Mouse (Mus musculus): Measurements from ENCODE around the gene Dnah1.

Gene Dnah1

DNA sequence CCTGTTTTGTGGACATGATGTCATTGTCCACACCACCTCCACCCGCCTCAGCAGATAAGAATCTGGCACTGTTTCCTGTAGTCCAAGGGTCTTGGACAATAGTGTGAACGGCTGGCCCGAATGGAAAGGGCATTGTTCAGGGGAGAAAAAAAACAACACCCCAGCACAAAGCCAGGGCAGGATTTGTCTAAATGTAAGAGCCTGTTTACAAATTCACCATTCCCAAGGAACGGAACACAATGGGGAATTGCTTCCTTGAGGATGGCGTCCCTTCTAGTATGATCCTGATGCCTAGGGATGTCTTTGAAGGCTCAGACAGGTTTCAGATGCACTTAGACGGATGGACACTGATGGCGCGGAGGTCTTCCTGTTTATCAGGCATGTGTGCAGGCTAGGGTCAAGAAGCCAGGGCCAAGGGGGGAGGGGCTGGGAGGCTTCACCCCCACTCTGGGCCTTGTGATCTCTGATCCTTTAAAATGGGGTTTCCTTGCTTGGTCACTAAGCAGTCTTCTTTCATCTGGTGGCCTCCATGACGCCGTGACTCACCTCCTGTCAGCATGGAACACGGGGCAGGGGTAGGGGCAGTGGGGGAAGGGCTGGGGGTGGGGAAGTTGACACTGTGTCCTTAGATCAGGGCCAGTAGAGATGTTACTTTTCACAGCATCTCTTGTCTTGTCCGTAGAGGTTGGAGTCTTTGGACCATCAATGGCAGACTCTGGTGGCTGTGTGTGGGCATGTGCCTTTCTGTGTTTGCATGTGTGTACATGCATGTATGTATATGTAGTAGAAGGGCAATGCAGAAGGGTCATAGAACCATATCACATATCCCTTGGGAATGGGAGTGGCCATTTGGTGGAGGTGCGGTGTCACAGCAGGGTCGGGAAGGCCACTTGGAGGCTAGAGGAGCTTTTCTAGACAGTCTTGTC is 90.4 kb downstream of the Dnah1 start:
- DNase-seq = peak; percentile 30 to 62

DNA sequence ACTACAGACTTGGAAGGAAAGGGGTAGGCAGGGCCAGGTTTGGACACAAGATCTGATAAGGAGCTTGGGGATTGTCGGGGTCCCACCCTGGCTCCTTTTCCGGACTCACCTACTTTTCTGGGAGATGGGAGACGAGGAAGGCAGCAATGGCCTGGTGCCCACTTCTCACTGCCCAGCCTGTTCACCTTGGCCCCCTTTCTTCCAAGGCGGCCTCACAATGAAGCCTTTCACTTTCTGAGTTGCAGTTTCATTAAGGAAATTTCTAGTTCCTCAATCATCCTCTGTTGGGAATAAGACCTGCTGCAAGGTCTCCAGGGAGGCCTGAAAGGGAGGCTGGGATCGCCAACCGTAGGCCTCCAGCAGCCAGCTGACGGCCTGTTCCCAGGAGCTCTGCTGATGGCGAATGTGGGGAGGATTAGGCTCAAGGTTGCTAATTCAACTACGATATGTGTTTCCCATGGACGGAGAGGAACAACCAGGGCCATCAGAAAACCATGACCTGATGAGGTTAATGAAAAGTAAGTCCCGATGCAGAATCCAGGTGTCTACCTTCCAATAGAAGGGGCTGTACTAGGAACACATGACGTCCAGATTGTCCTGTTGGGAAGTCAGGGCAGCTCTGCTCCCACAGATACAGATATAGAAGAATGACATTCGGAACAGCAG is 91.2 kb downstream of the Dnah1 start:
- DNase-seq = no peak

DNA sequence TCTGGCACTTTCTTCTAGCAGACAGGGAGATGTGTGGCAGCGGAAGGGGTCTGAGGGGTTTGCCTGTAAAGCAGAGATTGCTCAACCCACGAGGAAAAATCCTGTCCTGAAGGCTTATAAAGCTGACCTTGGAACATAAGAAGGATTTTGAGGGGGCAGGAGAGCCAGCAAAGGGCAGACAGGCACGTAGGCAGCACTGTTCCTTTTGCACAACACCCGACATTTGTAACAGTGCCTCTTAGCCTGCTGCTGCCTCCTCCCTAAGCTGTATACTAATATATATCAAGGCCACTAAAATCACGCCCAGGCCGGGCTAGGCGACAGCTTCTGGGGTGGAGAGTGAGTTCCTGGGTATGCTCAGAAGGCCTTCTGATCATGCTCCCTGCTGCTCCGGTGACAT is 93.3 kb downstream of the Dnah1 start:
- DNase-seq = no peak

DNA sequence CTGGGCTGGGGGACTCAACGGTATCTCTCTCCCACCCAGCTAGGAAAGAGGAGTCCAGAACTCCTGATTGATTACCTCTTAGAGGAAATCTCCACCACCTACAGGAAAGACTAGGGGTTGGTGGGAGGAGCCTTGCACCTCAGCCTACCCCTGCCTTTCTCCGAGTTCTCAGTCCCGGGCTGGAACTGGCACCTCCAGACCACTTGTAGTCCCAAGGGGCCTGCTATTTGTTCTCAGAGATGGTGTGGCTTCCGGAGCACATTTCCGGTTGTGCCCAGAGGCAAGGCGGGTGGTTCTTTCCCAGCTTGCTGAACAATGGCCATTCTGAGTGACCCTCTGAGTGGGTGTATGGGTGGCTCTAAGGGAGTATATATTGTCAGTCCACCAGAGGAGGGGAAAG is 95.5 kb downstream of the Dnah1 start:
- peak in 1 of 2 experiments; percentile 42 for DNase-seq

DNA sequence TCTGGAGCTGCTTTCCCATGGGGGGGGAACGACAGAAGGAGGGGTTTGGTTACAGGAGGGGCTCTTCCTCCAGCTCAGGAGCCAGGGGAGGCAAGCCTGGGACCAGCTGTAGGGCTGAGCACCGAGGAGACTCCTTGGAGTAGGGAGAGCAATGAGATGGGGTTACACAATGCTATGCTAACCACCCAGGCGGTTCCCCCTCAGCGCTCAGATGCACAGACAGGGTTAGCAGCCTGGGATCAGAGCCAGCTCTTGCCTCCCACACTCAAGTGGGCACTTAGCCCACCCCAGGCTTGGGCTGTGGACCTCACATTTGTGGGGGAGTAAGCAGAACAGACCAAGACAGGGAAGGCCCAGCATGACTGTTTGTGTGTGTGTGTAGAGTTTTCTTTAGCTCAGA is 96.7 kb downstream of the Dnah1 start:
- no peak for DNase-seq

DNA sequence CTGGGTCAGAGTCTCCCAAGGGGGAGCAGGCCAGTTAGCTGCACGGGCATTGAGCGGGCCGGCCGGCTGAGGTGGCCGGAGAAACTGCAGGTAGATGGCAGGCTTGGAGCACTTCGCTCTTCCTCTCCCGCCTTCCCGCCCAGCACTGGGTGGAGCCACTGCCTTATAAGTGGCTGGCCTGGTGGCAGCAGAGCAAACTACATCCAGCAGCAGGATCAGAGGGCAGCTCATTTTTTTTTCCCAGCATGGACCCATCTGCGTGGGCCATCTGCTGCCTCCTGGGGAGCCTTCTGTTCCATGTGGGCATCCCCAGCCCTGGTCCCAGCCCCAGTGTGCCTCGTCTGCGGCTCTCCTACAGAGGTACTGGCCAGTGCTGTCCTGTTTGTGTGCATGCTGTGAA is 106.0 kb downstream of the Dnah1 start, which contains the start of gene Sema3g:
TSS of gene Sema3g (plus strand) at position 195 of the 400 bp plus-strand sequence.
- peak; percentile 81 to 83 for DNase-seq

DNA sequence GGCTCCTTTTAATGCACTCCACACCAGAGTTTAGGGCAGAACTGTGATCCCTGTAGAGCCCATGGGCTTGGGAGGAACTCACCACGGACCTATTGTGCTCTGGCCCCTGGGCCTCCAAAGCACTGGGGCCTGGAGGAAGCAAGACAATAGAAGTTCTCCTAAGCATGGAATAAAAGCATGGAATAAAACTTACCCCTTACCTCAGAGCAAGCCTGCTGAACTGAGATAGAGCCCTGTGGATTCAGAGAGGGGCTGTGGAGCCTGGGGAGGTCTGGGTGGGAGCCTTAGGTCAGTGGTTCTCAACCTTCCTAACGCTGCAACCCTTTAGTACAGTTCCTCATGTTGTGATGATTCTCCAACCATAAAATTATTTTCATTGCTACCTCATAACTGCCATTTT is 106.8 kb downstream of the Dnah1 start, which contains the start of gene Nisch:
TSS of gene Nisch (minus strand) at position 101 of the 400 bp plus-strand sequence.
- DNase-seq = no peak

DNA sequence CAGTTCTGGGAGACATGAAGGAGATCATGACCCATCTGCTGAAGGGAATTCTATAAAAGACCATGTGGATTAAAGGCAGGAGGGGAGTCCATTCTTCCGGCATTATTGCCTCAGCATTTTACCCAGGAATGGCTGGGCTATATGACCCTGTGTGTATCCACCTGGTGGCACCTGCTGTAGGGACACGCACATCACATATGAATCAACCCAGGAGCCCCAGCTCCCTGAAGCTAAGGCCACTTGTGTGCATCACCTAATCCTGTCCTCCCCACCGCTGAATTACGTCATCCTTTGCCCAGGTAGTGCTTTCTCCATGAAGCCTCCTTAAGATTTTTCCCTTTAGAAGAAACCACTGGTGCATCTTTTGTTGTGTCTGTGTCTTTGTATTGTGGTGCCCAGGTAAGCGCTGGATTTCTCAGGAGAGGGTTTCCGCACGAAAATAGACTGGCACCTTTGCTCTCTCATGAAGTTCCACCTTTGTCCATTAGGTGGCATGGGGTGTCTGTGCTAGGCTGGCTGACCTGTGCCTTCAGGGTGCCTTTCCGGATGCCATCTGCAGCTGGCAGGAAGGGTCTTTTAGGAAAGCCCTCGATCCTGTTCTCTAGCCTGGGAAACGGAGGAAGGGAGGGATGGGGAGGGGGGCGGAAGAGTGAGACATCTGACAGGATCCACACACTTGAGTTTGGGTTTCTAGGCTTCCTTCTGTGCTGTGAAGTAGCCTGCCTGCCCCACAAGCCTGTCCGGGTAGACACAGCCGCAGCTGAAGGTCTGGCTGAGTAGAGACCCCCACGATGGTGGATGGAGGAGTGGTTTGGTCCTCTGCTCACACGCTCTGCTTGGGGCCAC is 108.3 kb downstream of the Dnah1 start:
- DNase-seq = peak; percentile 55 to 75

DNA sequence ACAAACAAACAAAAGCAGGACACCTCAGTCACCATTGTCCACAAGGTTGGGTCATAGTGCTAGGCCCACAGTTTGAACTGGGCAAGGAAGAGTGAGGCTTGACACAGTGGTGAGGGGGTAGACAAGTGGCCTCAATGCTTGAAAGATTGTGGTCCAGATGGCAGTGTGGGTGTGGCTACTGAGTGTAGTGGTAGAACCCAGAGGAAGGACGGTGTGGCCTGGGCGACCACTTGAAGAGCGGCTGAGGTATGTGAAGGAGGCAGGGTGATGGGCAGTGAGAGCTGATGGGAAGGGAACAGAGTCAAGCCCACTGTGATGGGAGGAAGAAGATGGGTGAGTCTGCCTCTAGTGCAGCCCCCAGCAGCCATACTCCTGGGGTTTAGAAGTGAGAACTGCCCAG is 109.0 kb downstream of the Dnah1 start:
- no peak for DNase-seq

DNA sequence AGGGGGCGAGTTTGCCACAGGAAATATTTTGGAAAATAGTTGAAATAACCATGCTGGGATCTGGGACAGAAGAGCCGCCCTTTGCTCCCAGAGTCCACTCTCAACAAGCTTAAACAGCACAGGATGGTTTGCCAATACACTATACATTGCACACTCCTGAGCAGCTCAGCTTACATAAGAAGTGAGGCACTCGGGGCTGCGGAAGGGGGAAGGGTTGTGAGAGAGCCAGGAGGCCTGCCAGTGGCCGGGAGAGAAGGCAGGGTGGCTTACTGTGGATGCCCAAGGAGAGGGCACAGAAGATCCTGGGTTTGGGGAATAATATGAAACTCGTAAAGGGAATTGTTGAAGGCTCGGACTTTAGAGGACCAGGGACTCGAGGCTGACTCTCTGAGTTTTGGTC is 109.8 kb downstream of the Dnah1 start:
- no peak for DNase-seq

DNA sequence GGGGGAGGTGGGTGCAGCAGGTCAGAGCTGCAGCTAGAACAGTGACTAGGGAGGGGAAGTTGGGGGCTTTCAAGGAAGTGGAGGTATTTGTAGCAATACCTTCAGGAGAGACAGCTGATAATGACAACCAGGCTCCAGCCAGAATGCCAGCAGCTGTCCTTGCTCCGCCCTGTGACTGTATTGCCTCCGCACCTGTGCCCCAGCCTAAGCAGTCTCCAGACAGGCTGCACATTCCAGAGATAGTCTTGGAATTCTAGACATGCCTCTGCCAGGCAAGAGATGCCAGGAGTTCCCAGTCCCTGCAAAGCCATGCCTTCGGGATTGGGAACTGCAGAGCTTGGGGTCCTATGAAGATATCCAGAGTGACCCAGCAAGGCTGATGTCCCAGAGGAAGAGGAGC is 111.2 kb downstream of the Dnah1 start:
- no peak for DNase-seq

DNA sequence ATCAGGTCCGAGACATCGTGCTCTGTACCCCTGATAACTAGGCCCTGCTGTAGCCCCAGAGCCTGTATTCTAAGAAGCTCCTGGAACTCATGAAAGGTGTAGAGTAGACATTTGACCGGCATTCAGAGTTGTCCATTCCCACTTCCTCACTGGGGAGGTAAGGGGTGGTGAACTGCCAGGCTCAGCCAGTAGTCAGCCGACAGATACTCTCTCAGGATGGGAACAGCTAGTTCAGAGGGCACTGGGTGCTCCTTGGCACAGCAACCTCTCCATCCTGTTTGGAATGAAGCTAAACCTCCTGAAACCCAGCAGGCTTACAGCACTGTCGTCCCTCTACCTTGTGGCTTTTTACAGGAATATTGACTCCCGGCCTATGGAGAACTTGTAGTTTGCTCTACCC is 111.8 kb downstream of the Dnah1 start:
- no peak for DNase-seq

Data from kidney, adult 8-10 months (tissue).